Mouse (Mus musculus) limb, embryonic 15.5 days (tissue): Measurements from ENCODE around the gene Zfp629. TPM values are rescaled to one million over a fixed set of nuclear protein-coding genes. Genes with fewer than 3 reads are reported as not detected.
A peak's percentile ranks its signal among the peaks of the same experiment; 100 is the strongest.
"Not testable (repeated sequence)": the region's sequence is repeated elsewhere in the genome, so short reads cannot be mapped to it uniquely, and the experiment has no call there.

Source experiments
- ATAC-seq: fragments of 200-750 bp; cut with Nextera tagmentation; 2 replicates; pipeline ENCODE4 v1.8.0; 2017; ENCODE audit warnings: low read depth, moderate TSS enrichment; ENCODE audit not compliant: insufficient number of reproducible peaks, low FRiP score, low TSS enrichment
- H3K27ac ChIP-seq: fragments of 300-500 bp; sonication (generic); 2 replicates; pipeline ENCODE4 v1.5.1; 2015; ENCODE audit warnings: moderate library complexity, mild to moderate bottlenecking, inconsistent platforms
- H3K27me3 ChIP-seq: fragments of 300-500 bp; sonication (generic); 2 replicates; pipeline ENCODE4 v1.6.1; 2015; ENCODE audit warnings: inconsistent platforms
- H3K36me3 ChIP-seq: fragments of 300-500 bp; sonication (generic); 2 replicates; pipeline ENCODE4 v1.6.1; 2015; ENCODE audit warnings: inconsistent platforms
- H3K4me1 ChIP-seq: fragments of 300-500 bp; sonication (generic); 2 replicates; pipeline ENCODE4 v1.6.1; 2015; ENCODE audit warnings: inconsistent platforms
- H3K4me2 ChIP-seq: fragments of 300-500 bp; sonication (generic); 2 replicates; pipeline ENCODE4 v1.6.1; 2015; ENCODE audit warnings: mild to moderate bottlenecking, inconsistent platforms
- H3K4me3 ChIP-seq: fragments of 300-500 bp; sonication (generic); 2 replicates; pipeline ENCODE4 v1.5.1; 2015; ENCODE audit warnings: mild to moderate bottlenecking, inconsistent platforms
- H3K9ac ChIP-seq: fragments of 300-500 bp; sonication (generic); 2 replicates; pipeline ENCODE4 v1.6.1; 2015; ENCODE audit warnings: inconsistent platforms
- H3K9me3 ChIP-seq: fragments of 300-500 bp; sonication (generic); 2 replicates; pipeline ENCODE4 v1.6.1; 2016; ENCODE audit warnings: inconsistent platforms
- WGBS: fragments of 180-500 bp; shearing (Covaris S2); methylation state at CpG from one replicate; pipeline ENCODE4 v1.1.7; 2015; 5-methylcytosine and 5-hydroxymethylcytosine counted together
- polyA plus RNA-seq: library from polyadenylated mRNA; unstranded; fragments of >200 nt; fragmentation: Nextera tagmentation; extraction: Ambion mirVana; gene quantifications from 2 replicates; pipeline ENCODE4 v1.2.1, GENCODE M21; 2015

Gene Zfp629
- polyA plus RNA-seq = 11.5 and 11.7 TPM in 2 replicates

DNA sequence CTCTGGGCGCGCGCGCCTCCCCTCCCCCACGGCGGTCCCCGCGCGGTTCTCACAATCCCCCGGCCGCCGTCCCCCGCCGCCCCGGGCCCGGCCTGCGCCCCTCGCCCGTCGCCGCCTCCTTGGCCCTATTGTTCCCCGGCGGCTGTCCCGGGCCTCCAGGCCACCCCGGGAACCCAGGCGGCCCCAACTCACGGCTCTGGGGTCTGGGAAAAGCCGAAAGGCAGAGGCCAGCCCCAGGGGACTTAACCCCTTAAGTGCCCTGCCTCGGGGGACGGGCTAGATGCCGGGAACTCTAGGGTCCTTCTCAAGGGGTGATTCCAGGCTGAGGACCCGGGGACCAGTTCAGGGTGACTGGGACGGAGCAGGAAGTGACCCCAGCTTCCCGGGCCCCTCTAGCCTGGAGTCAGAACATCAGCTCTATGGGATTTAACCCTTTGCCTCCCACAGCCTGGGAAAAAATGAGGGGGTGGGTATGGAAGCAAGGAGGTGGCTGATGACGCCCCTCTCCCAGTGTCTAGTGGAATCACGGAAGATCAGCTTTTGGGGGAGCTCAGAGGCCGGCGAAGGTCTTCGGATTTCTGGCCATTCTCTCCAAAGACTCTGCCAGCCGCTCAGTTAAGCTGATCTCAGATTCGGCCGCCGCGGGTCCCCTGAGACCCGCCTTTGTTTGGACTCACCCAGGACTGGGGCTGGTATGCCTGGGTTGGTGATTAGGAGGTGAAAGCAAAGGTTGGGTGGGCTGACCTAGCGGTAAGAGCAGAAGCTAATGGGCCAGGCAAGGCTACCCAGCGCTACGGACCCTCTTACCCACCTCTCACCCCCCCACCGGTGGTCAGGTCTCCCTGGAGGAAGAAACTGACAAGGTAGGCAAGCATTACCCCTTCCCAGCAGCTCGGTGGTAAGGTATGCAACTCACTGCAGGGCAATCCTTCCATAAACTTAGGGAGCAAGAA lies at the start of gene Zfp629:
Zfp629 (minus strand) TSS at position 907 of the 953 bp plus-strand sequence.
- Histone ChIP-seq H3K4me3 (peak within 1 kb of the TSS; percentile 97), H3K36me3 (peaks cover 27% of the 10 kb centered on the region), H3K4me1 (peaks cover 19% of the 10 kb centered on the region), H3K27me3 (no peaks in the 10 kb centered on the region), H3K27ac (peak within 1 kb of the TSS; percentile 82), H3K4me2 (peak within 1 kb of the TSS; percentile 75), H3K9ac (peak within 1 kb of the TSS; percentile 86), H3K9me3 (no peaks in the 10 kb centered on the region)
- peak; percentile 75 for ATAC-seq
- 1% methylated on average over 46 of the region's 50 CpGs for WGBS

DNA sequence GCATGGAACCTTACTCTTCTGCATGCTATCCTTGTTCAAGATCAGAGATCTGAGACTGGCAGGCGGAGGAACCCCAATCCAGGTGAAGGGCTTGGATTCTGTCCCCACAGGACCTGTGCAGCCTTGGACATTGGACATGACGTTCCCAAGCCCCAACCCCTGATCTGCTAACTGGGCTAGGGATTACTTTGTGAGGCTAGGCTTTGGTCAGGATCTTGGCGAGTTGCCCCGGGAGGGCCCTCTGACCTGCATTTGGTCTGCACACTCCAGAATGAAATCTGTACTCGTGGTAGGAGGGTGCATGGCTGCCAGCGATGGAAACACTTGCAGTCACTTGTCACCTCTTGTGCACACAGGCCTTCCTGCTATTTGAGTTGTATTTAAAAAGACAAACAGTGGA lies 47.3 kb upstream of the Zfp629 start:
- Histone ChIP-seq H3K36me3 (peaks cover 41% of the 10 kb centered on the region), H3K27me3 (no peaks in the 10 kb centered on the region), H3K9ac (no peak overlapping the region), H3K4me3 (no peak overlapping the region), H3K9me3 (no peaks in the 10 kb centered on the region), H3K4me2 (no peak overlapping the region), H3K27ac (no peak overlapping the region), H3K4me1 (no peaks in the 10 kb centered on the region)
- 87% methylated on average over 6 of the region's 6 CpGs for WGBS
- no peak for ATAC-seq

DNA sequence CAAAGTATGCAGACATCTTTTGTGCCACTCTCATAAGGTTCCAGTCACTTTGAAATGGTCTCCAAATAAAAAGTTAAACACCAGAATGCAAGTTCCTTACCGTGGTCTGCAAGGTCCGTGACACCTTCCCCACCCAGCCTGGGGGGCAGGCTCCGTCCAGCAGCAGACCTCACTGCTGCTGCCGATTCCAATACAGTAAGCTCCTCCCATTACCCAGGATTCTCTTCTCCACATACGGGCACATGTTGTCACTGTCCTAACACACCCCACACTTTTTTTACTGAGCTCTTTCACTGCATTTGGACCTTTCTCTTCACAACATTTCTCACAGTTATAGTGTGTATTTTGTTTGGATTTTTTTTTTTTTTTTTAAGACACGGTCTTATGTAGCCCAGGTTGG lies 46.2 kb upstream of the Zfp629 start:
- Histone ChIP-seq H3K4me3 (no peak overlapping the region), H3K9me3 (no peaks in the 10 kb centered on the region), H3K4me2 (no peak overlapping the region), H3K27ac (no peak overlapping the region), H3K9ac (no peak overlapping the region), H3K27me3 (no peaks in the 10 kb centered on the region), H3K36me3 (peaks cover 40% of the 10 kb centered on the region), H3K4me1 (no peaks in the 10 kb centered on the region)
- ATAC-seq = no peak
- 74% methylated on average over 6 of the region's 6 CpGs for WGBS

DNA sequence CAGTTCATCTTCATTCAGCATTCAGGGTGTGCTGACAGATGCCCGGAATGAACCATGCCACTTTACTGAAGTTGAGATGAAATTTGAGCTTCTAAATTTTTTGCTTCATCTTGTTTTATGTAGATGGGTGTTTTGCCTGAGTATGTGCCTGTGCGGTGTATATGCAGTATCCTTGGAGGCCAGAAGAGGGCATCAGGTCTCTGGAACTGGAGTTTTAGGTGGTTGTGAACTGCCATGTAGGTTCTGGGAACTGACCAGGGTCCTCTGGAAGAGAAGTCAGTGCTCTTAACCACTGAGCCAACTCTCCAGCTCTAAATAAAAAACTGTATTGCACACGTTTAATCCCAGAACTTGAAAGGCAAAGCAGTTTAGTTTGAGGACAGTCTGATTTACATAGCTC lies 45.3 kb upstream of the Zfp629 start:
- no peaks in the 10 kb centered on the region for H3K9me3 ChIP-seq
- H3K9ac ChIP-seq = no peak overlapping the region
- no peak overlapping the region for H3K27ac ChIP-seq
- H3K36me3 ChIP-seq = peaks cover 31% of the 10 kb centered on the region
- 85% methylated on average over 3 of the region's 3 CpGs for WGBS
- H3K4me2 ChIP-seq = no peak overlapping the region
- no peaks in the 10 kb centered on the region for H3K4me1 ChIP-seq
- no peak overlapping the region for H3K4me3 ChIP-seq
- ATAC-seq = no peak
- no peaks in the 10 kb centered on the region for H3K27me3 ChIP-seq

DNA sequence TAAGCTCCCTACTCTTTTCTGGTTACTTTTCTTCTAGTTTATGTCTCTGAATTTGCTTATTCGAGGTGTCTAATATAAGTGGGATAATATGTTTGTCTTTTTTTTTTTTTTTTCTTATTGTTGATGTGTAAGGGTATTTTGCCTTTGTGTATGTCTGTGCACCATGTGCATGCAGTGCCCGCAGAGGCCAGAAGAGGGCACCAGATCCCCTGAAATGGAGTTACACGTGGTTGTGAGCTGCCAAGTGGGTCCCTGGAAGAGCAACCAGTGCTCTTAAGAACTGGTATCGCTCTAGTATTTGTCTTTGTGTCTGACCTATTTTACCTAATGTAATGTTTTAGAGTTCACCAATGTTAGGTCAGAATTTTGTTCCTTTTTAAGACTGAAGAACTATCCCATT lies 41.3 kb upstream of the Zfp629 start:
- WGBS = 40% methylated on average over 4 of the region's 4 CpGs
- H3K27ac ChIP-seq = no peak overlapping the region
- peaks cover 6% of the 10 kb centered on the region for H3K36me3 ChIP-seq

DNA sequence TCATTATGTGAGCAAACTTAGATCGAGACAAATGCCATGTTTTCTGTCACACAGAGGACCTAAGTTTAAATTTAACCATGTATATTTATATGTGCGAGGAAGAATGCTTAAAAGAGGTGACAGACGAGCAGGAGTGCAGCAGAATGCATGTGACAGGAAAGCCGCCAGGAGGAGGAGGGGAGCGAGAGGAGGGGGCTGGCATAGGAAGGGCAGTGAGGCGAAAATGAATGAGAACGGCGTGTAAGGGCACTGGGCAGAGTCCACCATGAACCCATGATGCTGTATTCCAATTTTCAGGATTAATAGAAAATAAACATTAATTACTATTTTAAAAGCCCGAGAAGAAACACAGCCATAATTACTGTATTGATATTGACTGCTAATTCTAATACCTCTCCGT lies 38.7 kb upstream of the Zfp629 start:
- H3K9ac ChIP-seq = no peak overlapping the region
- WGBS = 78% methylated on average over 10 of the region's 10 CpGs
- peaks cover 10% of the 10 kb centered on the region for H3K4me1 ChIP-seq
- no peak overlapping the region for H3K27ac ChIP-seq
- H3K4me3 ChIP-seq = no peak overlapping the region
- no peaks in the 10 kb centered on the region for H3K9me3 ChIP-seq
- no peaks in the 10 kb centered on the region for H3K27me3 ChIP-seq
- H3K36me3 ChIP-seq = no peaks in the 10 kb centered on the region
- H3K4me2 ChIP-seq = no peak overlapping the region
- no peak for ATAC-seq

More for the DNA sequence above, 41.3 kb upstream of the Zfp629 start:
- Histone ChIP-seq H3K4me1 (peaks cover 6% of the 10 kb centered on the region), H3K27me3 (no peaks in the 10 kb centered on the region), H3K9ac (no peak overlapping the region), H3K9me3 (no peaks in the 10 kb centered on the region), H3K4me2 (no peak overlapping the region), H3K4me3 (no peak overlapping the region)
- no peak for ATAC-seq

DNA sequence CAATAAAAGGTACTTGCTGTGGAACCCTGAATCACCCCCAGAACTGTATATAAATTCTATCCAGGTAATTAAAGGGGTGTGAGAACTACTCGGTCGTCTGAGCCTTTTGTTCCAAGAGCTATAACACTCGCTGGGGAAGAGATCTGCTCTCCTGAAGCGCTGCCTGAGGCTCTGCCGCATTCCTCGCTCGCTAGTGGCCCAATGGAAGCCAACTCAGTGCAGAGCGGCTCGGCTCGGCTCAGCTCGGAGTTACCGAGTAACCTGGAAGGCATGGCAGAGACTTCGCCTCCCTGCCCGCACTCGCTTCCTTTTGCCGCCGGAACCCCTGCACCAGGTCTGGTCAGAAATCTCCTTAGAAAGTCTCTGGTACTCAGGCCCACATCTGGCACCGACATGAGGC lies 36.5 kb upstream of the Zfp629 start:
- peak overlapping the region; percentile 51; the same call in 1 of the 2 replicates for H3K27ac ChIP-seq
- no peak overlapping the region for H3K9ac ChIP-seq
- H3K9me3 ChIP-seq = no peaks in the 10 kb centered on the region
- WGBS = 7% methylated on average over 18 of the region's 18 CpGs
- H3K36me3 ChIP-seq = no peaks in the 10 kb centered on the region
- H3K4me3 ChIP-seq = peak overlapping the region; percentile 20
- H3K4me2 ChIP-seq = peak overlapping the region; percentile 46
- no peaks in the 10 kb centered on the region for H3K27me3 ChIP-seq
- peaks cover 10% of the 10 kb centered on the region for H3K4me1 ChIP-seq
- ATAC-seq = no peak

DNA sequence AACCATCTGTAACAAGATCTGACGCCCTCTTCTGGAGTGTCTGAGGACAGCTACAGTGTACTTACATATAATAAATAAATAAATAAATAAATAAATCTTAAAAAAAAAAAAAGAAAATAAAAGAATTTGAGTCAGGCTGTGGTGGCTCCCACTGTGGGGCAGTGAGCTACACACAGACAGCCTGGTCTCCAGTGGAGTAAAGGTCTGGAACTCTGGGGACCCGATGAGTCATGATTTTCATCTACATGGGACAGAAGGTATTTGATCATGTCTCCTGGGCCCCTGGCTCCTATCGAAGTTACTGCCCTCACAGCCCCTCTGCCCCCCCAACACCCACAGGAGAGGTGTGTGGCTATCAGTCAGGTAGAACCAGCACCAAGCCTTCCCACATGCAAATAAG lies 36.0 kb upstream of the Zfp629 start:
- ATAC-seq = no peak

DNA sequence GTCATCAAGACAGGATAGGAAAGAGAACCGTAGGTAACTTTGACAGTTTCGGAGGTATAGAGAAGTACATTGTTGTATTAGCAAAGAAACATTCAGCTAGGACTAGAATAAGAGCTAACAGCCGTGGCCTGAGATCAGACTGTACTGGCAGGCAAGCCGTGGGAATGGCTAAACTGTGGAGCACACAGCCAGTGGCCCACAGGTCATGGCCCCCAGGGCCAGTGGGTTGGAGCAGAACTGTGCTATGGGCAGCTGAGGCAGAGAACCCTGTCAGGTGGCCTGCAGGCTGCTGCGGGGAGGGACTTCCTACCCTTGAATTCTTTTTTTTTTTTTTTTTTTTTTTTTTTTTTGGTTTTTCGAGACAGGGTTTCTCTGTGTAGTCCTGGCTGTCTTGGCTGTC lies 33.6 kb upstream of the Zfp629 start:
- 80% methylated on average over 5 of the region's 6 CpGs for WGBS
- Histone ChIP-seq H3K9ac (no peak overlapping the region), H3K27ac (no peak overlapping the region), H3K27me3 (no peaks in the 10 kb centered on the region), H3K36me3 (no peaks in the 10 kb centered on the region), H3K4me3 (no peak overlapping the region), H3K9me3 (no peaks in the 10 kb centered on the region), H3K4me1 (peaks cover 10% of the 10 kb centered on the region), H3K4me2 (no peak overlapping the region)
- no peak for ATAC-seq

More for the DNA sequence above, 36.0 kb upstream of the Zfp629 start:
- Histone ChIP-seq H3K9ac (no peak overlapping the region), H3K27ac (no peak overlapping the region), H3K4me3 (peak overlapping the region; percentile 20; the same call in 1 of the 2 replicates), H3K9me3 (no peaks in the 10 kb centered on the region), H3K36me3 (no peaks in the 10 kb centered on the region), H3K27me3 (no peaks in the 10 kb centered on the region), H3K4me2 (peak overlapping the region; percentile 46), H3K4me1 (peaks cover 10% of the 10 kb centered on the region)
- WGBS = 59% methylated on average over 2 of the region's 3 CpGs

DNA sequence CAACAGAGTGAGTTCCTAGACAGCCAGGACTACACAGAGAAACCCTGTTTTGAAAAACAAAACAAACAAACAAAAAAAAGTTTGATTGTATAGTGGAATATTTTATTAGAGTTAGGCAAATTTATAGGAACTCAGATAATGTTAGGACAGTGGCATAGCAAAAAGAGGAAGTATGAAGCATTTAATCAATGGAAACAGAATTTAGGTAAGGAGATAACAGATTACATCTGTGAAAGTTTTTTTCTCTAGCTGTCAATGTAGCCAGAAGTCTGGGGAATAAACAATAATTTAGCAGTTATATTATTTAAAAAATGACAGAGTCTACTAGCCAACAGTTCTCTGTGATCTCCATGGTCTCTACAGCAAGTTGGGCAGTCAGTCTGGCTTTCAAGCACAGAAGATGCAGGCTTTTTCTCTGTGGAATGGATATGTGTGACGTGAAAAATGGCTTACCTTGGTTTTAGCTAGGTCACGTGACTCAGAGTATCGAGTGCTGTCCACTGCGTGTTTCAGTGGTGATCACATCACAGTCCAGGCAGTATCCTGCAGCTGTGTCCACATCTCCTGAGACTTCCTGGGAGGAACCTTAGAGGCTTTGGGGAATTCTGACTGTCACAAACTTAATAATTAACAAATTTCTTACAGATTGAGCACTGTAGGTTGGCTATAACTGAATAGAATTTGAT lies 33.1 kb upstream of the Zfp629 start:
- WGBS = 75% methylated on average over 4 of the region's 4 CpGs
- Histone ChIP-seq H3K4me1 (peaks cover 10% of the 10 kb centered on the region), H3K36me3 (no peaks in the 10 kb centered on the region), H3K9me3 (no peaks in the 10 kb centered on the region), H3K4me3 (no peak overlapping the region), H3K27me3 (no peaks in the 10 kb centered on the region), H3K9ac (no peak overlapping the region), H3K27ac (no peak overlapping the region), H3K4me2 (no peak overlapping the region)
- no peak for ATAC-seq

DNA sequence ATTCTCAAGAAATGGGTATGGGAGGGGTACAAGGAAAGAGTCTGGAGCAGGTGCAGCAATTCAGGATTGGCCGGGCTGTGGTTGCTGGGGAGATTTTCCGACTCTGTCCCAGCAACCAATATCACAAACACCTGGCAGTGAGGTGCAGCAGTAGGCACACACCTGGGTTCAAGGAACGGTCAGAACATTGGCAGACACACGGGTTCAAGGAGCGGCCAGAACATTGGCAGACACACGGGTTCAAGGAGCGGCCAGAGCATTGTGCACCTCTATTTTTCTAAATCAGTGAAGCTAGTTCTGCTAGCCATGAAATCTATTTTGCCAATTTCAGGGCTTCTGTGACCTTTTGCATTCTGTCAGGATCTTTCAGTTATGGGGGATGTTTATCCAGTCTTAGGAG lies 32.0 kb upstream of the Zfp629 start:
- not testable (repeated sequence) for ATAC-seq, H3K4me3 ChIP-seq, H3K9me3 ChIP-seq, H3K9ac ChIP-seq, H3K36me3 ChIP-seq, H3K27me3 ChIP-seq, H3K4me2 ChIP-seq, H3K4me1 ChIP-seq, H3K27ac ChIP-seq
- 86% methylated on average over 7 of the region's 7 CpGs for WGBS

DNA sequence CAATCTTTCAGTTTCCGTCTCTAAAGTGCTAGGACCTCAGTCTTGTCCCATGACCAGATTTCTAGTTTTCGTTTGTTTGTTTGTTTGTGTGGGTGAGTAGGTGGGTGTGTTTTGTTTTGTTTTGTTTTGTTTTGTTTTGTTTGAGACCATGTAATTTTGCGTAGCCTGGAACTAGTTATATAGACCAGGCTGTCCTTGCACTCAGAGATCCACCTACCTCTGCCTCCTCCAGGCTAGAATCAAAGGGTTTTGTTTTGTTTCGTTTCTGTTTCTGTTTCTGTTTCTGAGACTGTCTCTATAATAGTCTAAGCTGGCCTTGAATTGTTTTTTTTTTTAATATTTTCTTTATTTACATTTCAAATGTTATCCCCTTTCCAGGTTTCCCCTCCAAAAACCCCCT lies 30.8 kb upstream of the Zfp629 start:
- ATAC-seq = no peak
- Histone ChIP-seq H3K4me3 (no peak overlapping the region), H3K9me3 (no peaks in the 10 kb centered on the region), H3K36me3 (no peaks in the 10 kb centered on the region), H3K27me3 (no peaks in the 10 kb centered on the region), H3K4me1 (no peaks in the 10 kb centered on the region), H3K27ac (no peak overlapping the region), H3K4me2 (no peak overlapping the region), H3K9ac (no peak overlapping the region)
- 84% methylated on average over 4 of the region's 4 CpGs for WGBS
